Mouse (Mus musculus) heart, adult 2 months (tissue): ENCODE data around the gene Vwa1. TPM values are rescaled to one million over a fixed set of nuclear protein-coding genes. Genes with fewer than 3 reads are reported as not detected.

Experiments used
- DNase-seq, 2 experiments: peaks; one replicate each; pipeline ENCODE4 v3.0.0; 2021
- H3K27ac ChIP-seq: fragments of 200-600 bp; 2 replicates; pipeline ENCODE4 v1.8.1; 2022
- H3K27me3 ChIP-seq: fragments of 200-500 bp; 2 replicates; pipeline ENCODE4 v1.6.1; 2012; ENCODE audit warnings: mild to moderate bottlenecking, low read length, inconsistent platforms, mixed read lengths; ENCODE audit not compliant: control insufficient read depth, insufficient read depth
- H3K36me3 ChIP-seq: fragments of 200-500 bp; 2 replicates; pipeline ENCODE4 v1.6.1; 2012; ENCODE audit warnings: low read length, inconsistent platforms; ENCODE audit not compliant: control insufficient read depth, insufficient read depth
- H3K4me1 ChIP-seq: fragments of 200-500 bp; 2 replicates; pipeline ENCODE4 v1.6.1; 2011; ENCODE audit warnings: low read length; ENCODE audit not compliant: control insufficient read depth, insufficient read depth
- H3K4me3 ChIP-seq: fragments of 200-600 bp; 2 replicates; pipeline ENCODE4 v1.8.1; 2022
- H3K79me2 ChIP-seq: fragments of 200-500 bp; replicated peaks from 2 replicates; pipeline ENCODE4 v1.6.1; 2012; ENCODE audit warnings: mild to moderate bottlenecking, inconsistent platforms, low read length, moderate library complexity, mixed read lengths; ENCODE audit not compliant: control insufficient read depth, insufficient read depth
- H3K9ac ChIP-seq: fragments of 200-500 bp; 2 replicates; pipeline ENCODE4 v1.6.1; 2012; ENCODE audit warnings: low read depth, mild to moderate bottlenecking, control low read depth, inconsistent platforms, low read length, mixed read lengths
- CTCF ChIP-seq: fragments of 200-600 bp; IDR thresholded peaks from 2 replicates; pipeline ENCODE4 v1.8.1; 2022; ENCODE audit warnings: antibody characterized with exemption, mild to moderate bottlenecking, moderate library complexity
- EP300 ChIP-seq: fragments of 200-500 bp; IDR thresholded peaks from 2 replicates; pipeline ENCODE4 v1.6.1; 2011; ENCODE audit warnings: low read depth, low read length, control low read depth; ENCODE audit not compliant: insufficient read depth
- POLR2A ChIP-seq: fragments of 200-500 bp; IDR thresholded peaks from 2 replicates; pipeline ENCODE4 v1.6.1; 2011; ENCODE audit warnings: mild to moderate bottlenecking, low read depth, low read length, control low read depth; ENCODE audit not compliant: insufficient read depth
- WGBS: fragments of 180-500 bp; shearing (Covaris S2); methylation state at CpG from one replicate; pipeline ENCODE4 v1.1.7; 2018; 5-methylcytosine and 5-hydroxymethylcytosine counted together
- intact Hi-C: fragments of 180-260 bp; cut with DNase I; formaldehyde crosslinking; loops from one replicate; pipeline ENCODE4 v1.15.1; 2025
- polyA plus RNA-seq: library from polyadenylated mRNA; depleted of rRNA; stranded (reverse); fragments of >200 nt; gene quantifications from 2 replicates; pipeline ENCODE4 v1.2.3, GENCODE M21; 2012
- total RNA-seq, 2 experiments: library from RNA; stranded (reverse); gene quantifications; 2 replicates each; pipeline ENCODE4 v1.2.3; 2021

Gene Vwa1
- total and polyA plus RNA-seq, 3 experiments: 6.4 to 14.4 (median 9.8) TPM

DNA sequence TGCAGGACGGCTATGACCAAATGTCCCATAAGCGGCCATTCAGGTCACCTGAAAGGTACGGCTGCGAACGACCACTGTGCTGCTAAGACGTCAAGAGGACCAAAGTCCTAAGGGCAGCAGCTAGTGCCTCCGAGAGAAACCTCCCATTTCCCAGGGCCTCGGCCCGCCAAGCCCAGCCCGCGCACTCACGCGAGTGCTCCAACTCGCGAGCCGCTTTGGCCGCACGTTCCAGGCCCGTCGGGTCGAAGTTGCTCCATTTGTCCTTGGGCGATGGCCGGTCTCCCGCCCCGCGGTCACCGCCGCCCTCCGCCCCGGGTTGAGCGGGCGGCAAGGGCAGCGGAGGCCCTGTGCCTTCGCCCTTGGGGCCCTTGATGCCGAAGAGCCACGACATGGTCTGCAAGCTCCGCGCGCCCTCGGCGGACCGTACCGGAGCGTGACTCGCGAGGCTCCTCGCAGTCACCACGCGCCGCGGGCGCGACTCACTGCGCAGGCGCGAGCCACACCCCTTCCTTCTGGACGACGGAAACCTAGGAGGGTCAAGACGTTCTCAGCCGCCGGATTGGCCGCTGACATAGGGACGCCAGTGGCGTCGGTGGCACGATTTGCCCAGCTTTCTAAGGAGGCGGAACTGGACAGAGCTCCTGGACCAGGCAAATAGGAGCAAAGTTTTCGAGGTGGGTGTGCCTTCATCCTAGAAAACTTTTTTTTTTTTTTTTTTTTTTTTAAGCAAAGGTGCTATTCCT is 13.7 kb downstream of the Vwa1 start, which contains the start of gene Atad3a:
TSS of gene Atad3a (minus strand) at position 481 of the 743 bp plus-strand sequence.
- peaks cover 4% of the 10 kb centered on the region; the same call in 1 of the 2 replicates for H3K79me2 ChIP-seq
- H3K9ac ChIP-seq: peak within 1 kb of the TSS; percentile 80
- H3K4me3 ChIP-seq: peak within 1 kb of the TSS; percentile 81
- H3K27me3 ChIP-seq: no peaks in the 10 kb centered on the region
- under 1% methylated on average over 68 of the region's 68 CpGs for WGBS
- intact Hi-C loops: loop anchor here (2.0 to 5.0 kb wide), 3 partner anchors 24 to 138 kb away; partner anchors contain the start of genes Cdk11b and Mrpl20
- peak within 1 kb of the TSS; percentile 87 for H3K27ac ChIP-seq
- TF ChIP-seq POLR2A (peak; percentile 83), CTCF (0 out of 2 replicates have a peak, but pooled peaks have one; percentile 1), EP300 (peak; percentile 77)
- DNase-seq: peak; percentile 97 to 99
- H3K4me1 ChIP-seq: peaks cover 9% of the 10 kb centered on the region
- peaks cover 3% of the 10 kb centered on the region for H3K36me3 ChIP-seq

DNA sequence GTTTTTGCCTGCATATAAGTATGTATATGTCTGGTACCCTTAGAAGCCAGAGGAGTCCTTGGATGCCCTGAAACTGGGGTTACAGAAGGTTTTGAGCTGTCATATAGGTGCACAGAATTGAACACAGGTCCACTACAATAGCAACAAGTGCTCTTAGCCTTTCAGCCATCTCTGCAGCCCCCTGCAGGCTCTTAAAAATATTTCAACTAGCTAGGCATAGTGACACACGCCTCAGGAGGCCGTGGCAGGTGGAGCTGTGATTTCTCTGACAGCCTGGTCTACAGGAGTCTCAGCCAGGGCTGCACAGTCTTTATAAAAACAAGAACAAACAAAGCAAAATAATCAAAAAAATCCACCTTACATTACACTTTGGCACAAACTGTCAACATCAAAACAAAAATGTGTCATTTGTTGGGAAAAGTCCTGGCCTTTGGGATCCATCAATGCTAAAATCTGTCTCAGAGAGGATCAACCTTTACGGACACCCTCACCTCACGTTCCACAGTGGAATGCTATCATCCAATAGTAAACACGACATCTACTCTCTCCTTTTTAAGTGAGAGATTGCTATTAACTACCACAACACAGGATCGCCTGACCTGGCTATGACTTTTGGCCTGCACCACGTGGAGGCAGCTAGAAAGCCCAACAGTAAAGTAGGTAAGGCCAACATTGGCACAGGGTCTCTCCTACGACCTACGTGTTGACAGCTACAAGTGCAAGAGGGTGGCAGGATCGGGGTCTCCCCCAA is 14.5 kb downstream of the Vwa1 start:
- intact Hi-C loops: loop anchor here (2.0 to 5.0 kb wide), 3 partner anchors 23 to 138 kb away; partner anchors contain the start of genes Cdk11b and Mrpl20
- no peak for DNase-seq
- WGBS: 1% methylated on average over 10 of the region's 10 CpGs

DNA sequence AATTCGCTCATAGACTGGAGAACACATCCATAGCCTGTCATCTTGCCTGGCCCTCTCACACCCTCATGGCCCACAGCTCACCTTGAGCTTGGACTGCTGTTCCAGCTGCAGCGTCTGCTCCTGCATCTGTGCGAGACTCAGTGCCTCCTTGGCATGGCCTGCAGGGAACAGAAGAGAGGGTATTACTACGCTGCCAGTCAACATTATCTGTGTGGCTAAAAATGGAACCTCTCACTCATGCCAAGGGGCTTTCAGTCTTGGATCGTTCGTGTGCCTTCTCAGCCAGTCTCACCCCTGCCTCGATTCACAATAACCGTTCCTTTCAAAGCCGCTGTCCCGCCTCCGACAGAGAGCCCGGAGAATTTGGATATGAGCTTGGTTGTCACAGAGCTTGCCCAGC is 17.5 kb downstream of the Vwa1 start:
- peak; percentile 22 to 61 for DNase-seq
- H3K4me3 ChIP-seq: no peak overlapping the region
- no peaks in the 10 kb centered on the region for H3K27me3 ChIP-seq
- H3K27ac ChIP-seq: no peak overlapping the region; the same call in 1 of the 2 replicates
- peaks cover 4% of the 10 kb centered on the region; the same call in 1 of the 2 replicates for H3K79me2 ChIP-seq
- no peak for TF ChIP-seq POLR2A
- TF ChIP-seq EP300: no peak
- TF ChIP-seq CTCF: no peak
- H3K36me3 ChIP-seq: peaks cover 3% of the 10 kb centered on the region
- WGBS: 63% methylated on average over 12 of the region's 12 CpGs
- intact Hi-C loops: no loop called here
- peaks cover 9% of the 10 kb centered on the region for H3K4me1 ChIP-seq
- no peak overlapping the region for H3K9ac ChIP-seq

More for the DNA sequence above, 14.5 kb downstream of the Vwa1 start:
- no peaks in the 10 kb centered on the region for H3K27me3 ChIP-seq
- H3K79me2 ChIP-seq: peaks cover 4% of the 10 kb centered on the region; the same call in 1 of the 2 replicates
- peak overlapping the region; percentile 80 for H3K9ac ChIP-seq
- peaks cover 9% of the 10 kb centered on the region for H3K4me1 ChIP-seq
- H3K36me3 ChIP-seq: peaks cover 3% of the 10 kb centered on the region
- H3K27ac ChIP-seq: peak overlapping the region; percentile 87
- TF ChIP-seq EP300: no peak
- TF ChIP-seq POLR2A: no peak; the same call in 1 of the 2 replicates
- TF ChIP-seq CTCF: peak; percentile 66
- peak overlapping the region; percentile 81 for H3K4me3 ChIP-seq

DNA sequence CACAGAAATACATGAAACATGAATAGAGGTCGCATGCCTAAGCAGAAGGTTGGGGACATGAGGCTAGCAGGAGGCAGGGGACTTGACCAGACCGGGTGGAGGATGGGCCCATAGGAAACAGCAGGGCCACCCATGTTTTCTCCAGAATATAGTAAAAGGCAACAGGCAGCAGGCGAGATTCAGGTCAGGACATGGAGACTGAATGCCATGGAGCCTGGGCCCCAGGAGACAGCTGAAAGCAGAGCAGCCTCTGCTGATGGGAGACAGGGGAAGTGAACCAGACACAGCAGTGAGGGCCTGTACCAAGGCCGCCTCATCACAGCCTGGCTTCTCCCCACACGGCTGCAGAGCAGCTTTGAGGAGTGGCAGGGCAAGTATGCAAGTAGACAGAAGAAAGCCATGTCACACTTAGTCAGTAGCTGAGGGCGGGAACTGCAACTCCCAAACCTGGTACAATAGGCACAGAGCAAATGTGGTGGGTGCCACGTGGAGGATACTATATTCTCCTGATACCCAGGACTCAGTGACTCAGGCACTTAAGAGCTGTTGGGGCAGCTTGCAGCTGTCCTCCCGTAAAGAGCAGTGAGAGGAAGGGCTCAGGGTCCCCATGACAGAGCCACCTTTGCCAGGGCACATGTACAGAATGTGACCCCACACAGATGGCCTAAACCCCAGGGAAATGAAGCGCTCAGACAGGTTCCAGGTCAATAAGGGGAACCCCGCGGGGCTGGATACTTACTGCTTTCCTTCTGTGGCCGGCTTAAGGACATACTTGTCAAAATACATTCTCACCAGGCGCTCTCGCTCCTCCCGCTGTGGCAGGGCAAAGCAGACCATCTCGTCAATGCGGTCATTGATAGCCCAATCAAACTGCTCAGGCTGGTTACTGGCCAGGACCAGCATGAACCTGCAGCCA is 27.7 kb downstream of the Vwa1 start:
- Histone ChIP-seq H3K79me2 (no peaks in the 10 kb centered on the region), H3K27ac (no peak overlapping the region), H3K9ac (no peak overlapping the region), H3K27me3 (no peaks in the 10 kb centered on the region), H3K4me1 (no peaks in the 10 kb centered on the region), H3K4me3 (no peak overlapping the region), H3K36me3 (no peaks in the 10 kb centered on the region)
- no peak for DNase-seq
- intact Hi-C loops: no loop called here
- TF ChIP-seq CTCF: no peak
- no peak for TF ChIP-seq EP300
- TF ChIP-seq POLR2A: no peak
- WGBS: 91% methylated on average over 17 of the region's 17 CpGs

DNA sequence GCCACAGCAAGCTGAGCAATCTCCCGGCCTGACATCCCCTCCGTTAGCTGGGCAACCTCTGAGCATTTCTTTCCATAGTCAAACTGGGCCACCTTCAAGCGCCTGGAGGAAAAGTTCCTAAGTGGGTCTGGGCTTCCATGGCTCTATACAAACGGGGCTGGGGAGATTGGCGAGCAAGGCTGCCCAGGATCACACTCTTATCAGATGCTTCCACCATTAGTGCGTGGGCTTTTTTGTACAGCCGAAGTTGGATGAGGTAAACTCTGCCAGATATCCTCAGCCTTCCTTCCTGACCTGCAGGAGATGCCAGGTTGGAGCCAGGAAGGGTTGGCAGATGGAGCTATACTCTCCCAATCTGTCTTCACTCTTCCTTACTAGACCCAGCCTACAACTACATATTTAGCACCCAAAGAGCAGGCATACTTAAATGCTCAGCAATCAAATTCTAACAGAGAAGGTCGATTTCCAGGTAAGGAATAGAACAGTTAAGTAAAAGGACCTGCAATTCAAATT is 28.4 kb downstream of the Vwa1 start:
- intact Hi-C loops: no loop called here
- H3K4me3 ChIP-seq: no peak overlapping the region
- TF ChIP-seq POLR2A: no peak
- TF ChIP-seq CTCF: no peak
- TF ChIP-seq EP300: no peak
- DNase-seq: no peak
- H3K36me3 ChIP-seq: no peaks in the 10 kb centered on the region
- no peak overlapping the region for H3K27ac ChIP-seq
- H3K9ac ChIP-seq: no peak overlapping the region
- no peaks in the 10 kb centered on the region for H3K79me2 ChIP-seq
- WGBS: 68% methylated on average over 8 of the region's 8 CpGs
- H3K27me3 ChIP-seq: no peaks in the 10 kb centered on the region
- H3K4me1 ChIP-seq: no peaks in the 10 kb centered on the region
